9 mouse cellular contexts compared by ENCODE assay signal in the genomic region with DNA sequence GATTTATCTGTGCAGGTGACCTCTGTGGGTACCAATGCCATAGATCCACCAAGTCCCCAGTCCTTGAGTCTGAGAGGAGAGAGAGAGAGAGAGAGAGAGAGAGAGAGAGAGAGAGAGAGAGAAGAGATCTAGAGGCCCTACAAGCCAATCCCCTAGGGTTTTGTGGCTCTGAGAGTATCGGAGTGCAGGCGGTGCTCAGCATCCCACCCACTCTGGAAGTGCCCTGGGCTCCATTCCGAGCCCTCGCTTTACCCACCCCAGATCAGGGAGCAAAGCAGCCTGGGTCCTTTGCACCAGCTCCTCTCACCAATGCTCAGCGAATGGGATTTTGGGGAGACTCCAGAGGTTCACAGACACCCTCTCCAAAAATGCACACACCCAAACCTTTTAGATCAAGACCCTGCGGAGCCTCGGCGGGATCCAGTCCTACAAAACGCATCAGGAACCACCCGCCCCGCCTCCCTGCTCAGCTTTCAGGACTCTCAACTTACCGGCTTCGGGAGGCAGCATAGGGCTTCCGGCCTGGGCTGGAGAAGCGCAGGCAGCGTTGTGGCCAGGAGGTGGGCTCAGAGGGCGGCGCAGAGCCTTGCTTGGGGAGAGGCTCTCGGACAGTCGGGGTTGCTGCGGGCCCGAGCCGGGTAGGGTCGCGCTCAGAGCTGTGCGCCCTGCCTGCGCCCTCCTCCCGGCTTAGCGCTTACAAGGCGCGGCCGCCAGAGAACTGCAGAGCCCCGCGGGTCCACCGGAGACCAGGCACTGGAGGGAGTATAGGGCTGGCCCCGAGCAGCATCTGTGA. TPM values are rescaled to one million over a fixed set of nuclear protein-coding genes. Genes with fewer than 3 reads are reported as not detected.
A peak's percentile ranks its signal among the peaks of the same experiment; 100 is the strongest.
DNase-seq lines count a peak whose midpoint lies in the region; ATAC-seq and TF ChIP-seq lines count a peak whose summit lies in the region.
"Had no signal": no experiment of that assay in that cellular context is flagged by ENCODE, and none has a peak within 500 bp of the region (broad histone marks: within the 10 kb centered on the region; RNA-seq: fewer than 3 reads in every experiment).

No protein-coding gene starts in this region.

- H3K27me3 ChIP-seq in lung, embryonic 14.5 days (ENCODE audit: insufficient read depth, low read length): peaks cover 100% of the 10 kb centered on the region
- H3K27me3 ChIP-seq in limb, embryonic 11.5 days (ENCODE audit: control insufficient read depth, insufficient read depth, low read length): peaks cover 100% of the 10 kb centered on the region
- H3K27me3 ChIP-seq in stomach, embryonic 16.5 days (ENCODE audit: control insufficient read depth, insufficient read depth, low read length): peaks cover 98% of the 10 kb centered on the region

- DNase-seq in lung, embryonic 14.5 days: peak; percentile 59
- no peak for DNase-seq in lung, postnatal 14 days
- peak; percentile 80 for DNase-seq in limb, embryonic 11.5 days (ENCODE audit: low spot score)
- DNase-seq in c-Kit-positive CD71-positive TER-119-positive erythroid progenitor cells, embryonic 14.5 days (ENCODE audit: low spot score): no peak
- no peak for DNase-seq in left cerebral cortex, postnatal 36 days (ENCODE audit: low spot score in 2 of 2)
- DNase-seq in frontal cortex, postnatal 10 days (ENCODE audit: low spot score in 2 of 2): no peak

- no peaks in the 10 kb centered on the region for H3K9me3 ChIP-seq in lung, embryonic 14.5 days (ENCODE audit: low read depth, low read length)
- H3K9me3 ChIP-seq in limb, embryonic 11.5 days (ENCODE audit: control insufficient read depth, low read length): no peaks in the 10 kb centered on the region
- H3K9me3 ChIP-seq in stomach, embryonic 16.5 days (replicated peaks; ENCODE audit: control insufficient read depth, low read length): no peaks in the 10 kb centered on the region

- H3K27ac ChIP-seq in lung, embryonic 14.5 days (ENCODE audit: low read depth): no peak overlapping the region
- no peak overlapping the region for H3K27ac ChIP-seq in embryonic fibroblast, embryonic 13.5 days (ENCODE audit: insufficient read depth, low read length)
- no peak overlapping the region for H3K27ac ChIP-seq in limb, embryonic 11.5 days (replicated peaks; ENCODE audit: low read depth, low read length)
- H3K27ac ChIP-seq in stomach, embryonic 16.5 days (ENCODE audit: low read length): no peak overlapping the region

- intact Hi-C loops in left cerebral cortex, postnatal 36 days (cut with DNase I): no loop called here

- TF ChIP-seq CTCF in lung, embryonic 14.5 days (IDR thresholded peaks at IDR 0.05; ENCODE audit: low read depth): no peak
- TF ChIP-seq CTCF in embryonic fibroblast, embryonic 13.5 days (IDR thresholded peaks at IDR 0.05; ENCODE audit: borderline replicate concordance, insufficient read depth, low read length): no peak

- no peak overlapping the region for H3K9ac ChIP-seq in lung, embryonic 14.5 days
- H3K9ac ChIP-seq in limb, embryonic 11.5 days (ENCODE audit: low read length): no peak overlapping the region
- H3K9ac ChIP-seq in stomach, embryonic 16.5 days (ENCODE audit: low read length): no peak overlapping the region

- no peaks in the 10 kb centered on the region for H3K4me1 ChIP-seq in lung, embryonic 14.5 days (ENCODE audit: insufficient read depth)
- H3K4me1 ChIP-seq in embryonic fibroblast, embryonic 13.5 days (ENCODE audit: control insufficient read depth, insufficient read depth, low read length): no peaks in the 10 kb centered on the region
- peaks cover 7% of the 10 kb centered on the region; the same call in 1 of the 2 replicates for H3K4me1 ChIP-seq in limb, embryonic 11.5 days (ENCODE audit: control insufficient read depth, insufficient read depth, low read length)
- peaks cover 10% of the 10 kb centered on the region for H3K4me1 ChIP-seq in stomach, embryonic 16.5 days (ENCODE audit: control insufficient read depth, insufficient read depth, low read length)

- TF ChIP-seq POLR2A in embryonic fibroblast, embryonic 13.5 days (IDR thresholded peaks at IDR 0.05; ENCODE audit: low read depth, low read length): no peak

- 0% methylated on average over 36 of the region's 36 CpGs for WGBS in lung, embryonic 14.5 days
- WGBS in limb, embryonic 11.5 days: 0% methylated on average over 36 of the region's 36 CpGs
- WGBS in stomach, embryonic 16.5 days: under 1% methylated on average over 36 of the region's 36 CpGs

- peak; percentile 62; the same call in 1 of the 2 replicates for ATAC-seq in lung, embryonic 14.5 days (ENCODE audit: insufficient read depth)
- peak; percentile 45; the same call in 1 of the 2 replicates for ATAC-seq in limb, embryonic 11.5 days (ENCODE audit: insufficient number of reproducible peaks, low FRiP score, low TSS enrichment, low read depth)
- no peak for ATAC-seq in stomach, embryonic 16.5 days (ENCODE audit: insufficient read depth, low FRiP score)

- H3K36me3 ChIP-seq in lung, embryonic 14.5 days (ENCODE audit: insufficient read depth): no peaks in the 10 kb centered on the region
- H3K36me3 ChIP-seq in limb, embryonic 11.5 days (ENCODE audit: control insufficient read depth, insufficient read depth, low read length): no peaks in the 10 kb centered on the region
- H3K36me3 ChIP-seq in stomach, embryonic 16.5 days (ENCODE audit: control insufficient read depth, insufficient read depth, low read length): no peaks in the 10 kb centered on the region

- H3K4me3 ChIP-seq in lung, embryonic 14.5 days (ENCODE audit: low read depth, low read length): peak overlapping the region; percentile 25
- 0 out of 2 replicates have a peak overlapping the region, but pooled peaks have one; percentile 4 for H3K4me3 ChIP-seq in embryonic fibroblast, embryonic 13.5 days (ENCODE audit: insufficient read depth, low read length)
- H3K4me3 ChIP-seq in limb, embryonic 11.5 days (ENCODE audit: low read depth, low read length): peak overlapping the region; percentile 12
- H3K4me3 ChIP-seq in stomach, embryonic 16.5 days (replicated peaks; ENCODE audit: low read length): peak overlapping the region; percentile 24

- H3K4me2 ChIP-seq in lung, embryonic 14.5 days: peak overlapping the region; percentile 48
- peak overlapping the region; percentile 21 for H3K4me2 ChIP-seq in limb, embryonic 11.5 days (ENCODE audit: low read depth, severe bottlenecking)
- peak overlapping the region; percentile 45 for H3K4me2 ChIP-seq in stomach, embryonic 16.5 days (ENCODE audit: low read depth, low read length)

RNA-seq across cellular contexts. Expression of a gene that starts 4.4 kb away (rescaled TPM):
- polyA plus RNA-seq in lung, embryonic 14.5 days (2014; fragmentation: Nextera tagmentation; extraction: Ambion mirVana): not detected in 2 replicates
- polyA plus RNA-seq in embryonic fibroblast, embryonic 13.5 days (2011; ENCODE audit: insufficient read length, low read depth, missing spikeins): not detected in 2 replicates
- polyA plus RNA-seq in limb, embryonic 11.5 days (2014; fragmentation: Nextera tagmentation; extraction: Ambion mirVana): not detected in 2 replicates
- not detected in 2 replicates for polyA plus RNA-seq in stomach, embryonic 16.5 days (2015; fragmentation: Nextera tagmentation; extraction: Ambion mirVana)
- total RNA-seq in left cerebral cortex, postnatal 36 days (2021): 1 to 10 TPM; 2.1 to 6.1 TPM
- total RNA-seq: neutrophil, adult 5-6 weeks had no signal

Comparison
In these comparisons a context has a peak if more than half of its experiments do, and no peak if none do; other contexts are left out.
1. DNase-seq: peak in lung, embryonic 14.5 days (single experiment) and limb, embryonic 11.5 days (single experiment); none in lung, postnatal 14 days (single experiment), c-Kit-positive CD71-positive TER-119-positive erythroid progenitor cells, embryonic 14.5 days (single experiment), left cerebral cortex, postnatal 36 days (0 of 2) and frontal cortex, postnatal 10 days (0 of 2).
2. Peak in every context shown above with its lines, with median percentiles within 50 percentile points of each other: H3K4me2 ChIP-seq and H3K4me3 ChIP-seq.